Mouse (Mus musculus): ENCODE data around the gene Rassf4. TPM values are rescaled to one million over a fixed set of nuclear protein-coding genes. Genes with fewer than 3 reads are reported as not detected.
"Not testable (repeated sequence)": the region's sequence is repeated elsewhere in the genome, so short reads cannot be mapped to it uniquely, and the experiment has no call there.

Rassf4 gene
- polyA plus RNA-seq, 1 experiment from 2014 or later = 30.3 TPM

DNA sequence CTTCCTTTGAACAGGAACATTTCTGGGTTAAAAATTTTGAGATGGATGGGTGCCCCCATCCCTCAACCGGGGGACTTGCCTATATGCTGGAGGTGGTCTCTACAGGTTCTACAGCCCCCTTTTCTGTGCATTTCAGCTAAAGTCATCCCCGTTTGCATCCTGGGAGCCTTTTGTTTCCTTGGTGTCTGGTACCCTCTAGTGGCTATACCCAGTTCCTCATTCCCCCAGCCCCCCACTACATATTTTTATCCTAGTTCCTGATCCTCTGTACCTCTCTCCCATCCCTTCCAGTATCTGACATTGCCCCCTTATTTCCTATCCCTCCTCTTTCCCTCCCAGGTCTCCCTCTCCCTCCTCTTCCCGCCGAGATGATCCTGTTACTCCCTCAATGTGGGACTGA lies 66.5 kb downstream of the Rassf4 start:
- Histone ChIP-seq H3K36me3 (replicated peaks; ENCODE audit: control insufficient read depth, insufficient read depth) (no peaks in the 10 kb centered on the region), H3K4me2 (replicated peaks) (no peak overlapping the region), H3K27me3 (ENCODE audit: control insufficient read depth, insufficient read depth, low read length) (no peaks in the 10 kb centered on the region), H3K9ac (no peak overlapping the region), H3K9me3 (ENCODE audit: control insufficient read depth, low read length) (no peaks in the 10 kb centered on the region), H3K4me3 (replicated peaks; ENCODE audit: low read length) (no peak overlapping the region), H3K4me1 (replicated peaks; ENCODE audit: control insufficient read depth, insufficient read depth, low read length) (no peaks in the 10 kb centered on the region), H3K27ac (no peak overlapping the region)
- no peak for DNase-seq (ENCODE audit: low spot score)
- no peak for ATAC-seq (ENCODE audit: low FRiP score)
- 42% methylated on average over 4 of the region's 4 CpGs for WGBS

DNA sequence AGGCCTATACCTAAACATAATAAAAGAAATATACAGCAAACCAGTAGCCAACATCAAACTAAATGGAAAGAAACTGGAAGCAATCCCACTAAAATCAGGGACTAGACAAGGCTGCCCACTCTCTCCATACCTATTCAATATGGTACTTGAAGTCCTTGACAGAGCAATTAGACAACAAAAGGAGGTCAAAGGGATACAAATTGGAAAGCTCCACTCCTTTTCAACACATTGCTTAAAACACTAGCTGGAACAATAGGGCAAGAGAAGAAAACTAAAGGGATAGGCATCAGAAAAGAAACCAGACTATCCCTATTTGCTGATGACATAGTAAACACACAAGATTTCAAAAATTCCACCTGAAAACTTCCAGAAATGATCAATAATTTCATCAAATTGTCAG lies 72.8 kb downstream of the Rassf4 start:
- not testable (repeated sequence) for H3K4me2 ChIP-seq (replicated peaks); H3K36me3 ChIP-seq (replicated peaks; ENCODE audit: control insufficient read depth, insufficient read depth); H3K9ac ChIP-seq; H3K4me1 ChIP-seq (replicated peaks; ENCODE audit: control insufficient read depth, insufficient read depth, low read length); DNase-seq (ENCODE audit: low spot score); ATAC-seq (ENCODE audit: low FRiP score); H3K9me3 ChIP-seq (ENCODE audit: control insufficient read depth, low read length); H3K27ac ChIP-seq; H3K4me3 ChIP-seq (replicated peaks; ENCODE audit: low read length); H3K27me3 ChIP-seq (ENCODE audit: control insufficient read depth, insufficient read depth, low read length)

DNA sequence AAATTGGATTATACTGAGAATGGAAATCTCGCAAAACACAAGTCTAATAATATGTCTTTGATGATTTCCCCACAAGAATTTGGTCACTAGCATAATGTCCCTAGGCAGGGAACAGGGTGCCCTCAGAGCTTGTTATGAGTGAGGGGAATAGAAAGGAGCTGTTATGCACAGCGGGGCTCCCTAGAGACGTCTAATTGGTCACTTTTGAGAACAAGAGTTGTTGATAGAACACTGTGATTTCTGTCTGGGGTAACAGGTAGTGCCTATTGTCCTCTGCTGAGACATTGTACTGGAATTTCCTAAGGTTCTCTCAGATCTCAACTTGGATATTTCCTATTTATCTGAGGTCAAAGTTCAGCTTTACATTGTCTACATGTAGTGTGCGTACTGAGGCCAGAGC lies 89.7 kb downstream of the Rassf4 start, which contains the start of gene Olfr215:
Gene Olfr215, minus strand, starts transcription at position 101 of the 400 bp plus-strand sequence.
- Histone ChIP-seq H3K9me3 (ENCODE audit: control insufficient read depth, low read length) (no peaks in the 10 kb centered on the region), H3K4me2 (replicated peaks) (no peak within 1 kb of the TSS), H3K4me3 (replicated peaks; ENCODE audit: low read length) (no peak within 1 kb of the TSS), H3K36me3 (replicated peaks; ENCODE audit: control insufficient read depth, insufficient read depth) (no peaks in the 10 kb centered on the region), H3K4me1 (replicated peaks; ENCODE audit: control insufficient read depth, insufficient read depth, low read length) (no peaks in the 10 kb centered on the region), H3K27me3 (ENCODE audit: control insufficient read depth, insufficient read depth, low read length) (no peaks in the 10 kb centered on the region), H3K9ac (no peak within 1 kb of the TSS), H3K27ac (no peak within 1 kb of the TSS)
- WGBS = 63% methylated on average over 4 of the region's 4 CpGs
- DNase-seq (ENCODE audit: low spot score) (no peak), ATAC-seq (ENCODE audit: low FRiP score) (no peak)

Small RNA genes within 50 kb of the gene (microRNA-seq; reads per million reads assigned to microRNA genes)
- gene Mir7043 = 3.2 reads per million, percentile 14 among the genes with 10 or more reads in this experiment

Other genes starting within 250 kb of the Rassf4 start
- gene Alox5, start 212.8 kb downstream of the Rassf4 start, polyA plus RNA-seq (2014; fragmentation: Nextera tagmentation; extraction: Ambion mirVana) = 0.31 and 0.80 TPM in 2 replicates
- gene Olfr211, start 184.9 kb downstream of the Rassf4 start, polyA plus RNA-seq (2014; fragmentation: Nextera tagmentation; extraction: Ambion mirVana) = not detected in 2 replicates
- gene Olfr212, start 167.4 kb downstream of the Rassf4 start, polyA plus RNA-seq (2014; fragmentation: Nextera tagmentation; extraction: Ambion mirVana) = not detected in 2 replicates
- not detected in 2 replicates for gene Olfr213, start 135.5 kb downstream of the Rassf4 start, polyA plus RNA-seq (2014; fragmentation: Nextera tagmentation; extraction: Ambion mirVana)
- 0.29 and 0.46 TPM in 2 replicates for gene Gm5580, start 122.8 kb downstream of the Rassf4 start, polyA plus RNA-seq (2014; fragmentation: Nextera tagmentation; extraction: Ambion mirVana)
- gene Olfr214, start 119.7 kb downstream of the Rassf4 start, polyA plus RNA-seq (2014; fragmentation: Nextera tagmentation; extraction: Ambion mirVana) = not detected in 2 replicates
- not detected in 2 replicates for gene Olfr215, start 89.8 kb downstream of the Rassf4 start, polyA plus RNA-seq (2014; fragmentation: Nextera tagmentation; extraction: Ambion mirVana)
- gene Zfp422, start 45.0 kb downstream of the Rassf4 start, polyA plus RNA-seq (2014; fragmentation: Nextera tagmentation; extraction: Ambion mirVana) = 138 and 146 TPM in 2 replicates
- gene Depp1, start 23.3 kb downstream of the Rassf4 start, polyA plus RNA-seq (2014; fragmentation: Nextera tagmentation; extraction: Ambion mirVana) = 8.2 and 8.7 TPM in 2 replicates
- 1.5 and 3.1 TPM in 2 replicates for gene Tmem72, start 43.0 kb upstream of the Rassf4 start, polyA plus RNA-seq (2014; fragmentation: Nextera tagmentation; extraction: Ambion mirVana)

Measured in hindbrain, embryonic 14.5 days (tissue).